Mouse (Mus musculus) adrenal gland, postnatal 0 days (tissue): ENCODE results near the gene Stat3. TPM values are rescaled to one million over a fixed set of nuclear protein-coding genes. Genes with fewer than 3 reads are reported as not detected.

ENCODE experiments used
- polyA plus RNA-seq: library from polyadenylated mRNA; unstranded; fragments of >200 nt; fragmentation: Nextera tagmentation; extraction: Ambion mirVana; gene quantifications from 2 replicates; pipeline ENCODE4 v1.2.1, GENCODE M21; 2015

Gene Stat3
- 43.6 and 44.0 TPM in 2 replicates for polyA plus RNA-seq

GRCm38 (mm10) chr11:100939512-100940151, at the start of gene Stat3:
Stat3 (minus strand) TSS chr11:100939540.

GRCm38 (mm10) chr11:100970557-100970937, 31.2 kb upstream of the Stat3 start, which contains the start of gene Cavin1:
Cavin1 (minus strand) TSS chr11:100970887.

GRCm38 (mm10) chr11:100858935-100859578, 80.3 kb downstream of the Stat3 start, which contains the start of gene Stat5a:
Stat5a (plus strand) TSS chr11:100859351.

GRCm38 (mm10) chr11:100850038-100850777, 89.1 kb downstream of the Stat3 start, which contains the start of gene Stat5b:
Stat5b (minus strand) TSS chr11:100850724.

Other genes starting within 250 kb of the Stat3 start
- 0.27 and 1.1 TPM in 2 replicates for gene Zfp385c, start 247.1 kb downstream of the Stat3 start, polyA plus RNA-seq
- gene Dhx58, start 235.3 kb downstream of the Stat3 start, polyA plus RNA-seq: 5.5 and 14.8 TPM in 2 replicates
- 28.4 and 39.7 TPM in 2 replicates for gene Kat2a, start 227.1 kb downstream of the Stat3 start, polyA plus RNA-seq
- 0.51 and 0.61 TPM in 2 replicates for gene Hspb9, start 225.7 kb downstream of the Stat3 start, polyA plus RNA-seq
- gene Rab5c, start 201.3 kb downstream of the Stat3 start, polyA plus RNA-seq: 34.3 and 39.6 TPM in 2 replicates
- 0.20 and 0.21 TPM in 2 replicates for gene Kcnh4, start 179.6 kb downstream of the Stat3 start, polyA plus RNA-seq
- not detected in 2 replicates for gene Hcrt, start 176.6 kb downstream of the Stat3 start, polyA plus RNA-seq
- 7.4 and 9.3 TPM in 2 replicates for gene Ghdc, start 168.6 kb downstream of the Stat3 start, polyA plus RNA-seq
- 17.9 and 25.7 TPM in 2 replicates for gene Stat5b, start 88.8 kb downstream of the Stat3 start, polyA plus RNA-seq
- gene Stat5a, start 80.2 kb downstream of the Stat3 start, polyA plus RNA-seq: 7.6 and 12.2 TPM in 2 replicates
- 298 and 326 TPM in 2 replicates for gene Cavin1, start 31.3 kb upstream of the Stat3 start, polyA plus RNA-seq
- 48.6 and 61.9 TPM in 2 replicates for gene Atp6v0a1, start 69.9 kb upstream of the Stat3 start, polyA plus RNA-seq
- 29.9 and 57.1 TPM in 2 replicates for gene Naglu, start 130.5 kb upstream of the Stat3 start, polyA plus RNA-seq
- gene Hsd17b1, start 138.9 kb upstream of the Stat3 start, polyA plus RNA-seq: 0.36 and 0.65 TPM in 2 replicates
- gene Coasy, start 143.0 kb upstream of the Stat3 start, polyA plus RNA-seq: 40.7 and 70.1 TPM in 2 replicates
- 33.9 and 46.5 TPM in 2 replicates for gene Mlx, start 147.7 kb upstream of the Stat3 start, polyA plus RNA-seq
- gene Psmc3ip, start 155.9 kb upstream of the Stat3 start, polyA plus RNA-seq: 13.6 and 15.3 TPM in 2 replicates
- gene Retreg3, start 180.4 kb upstream of the Stat3 start, polyA plus RNA-seq: 17.6 and 20.9 TPM in 2 replicates
- 34.1 and 45.0 TPM in 2 replicates for gene Tubg1, start 180.4 kb upstream of the Stat3 start, polyA plus RNA-seq
- 5.6 and 9.6 TPM in 2 replicates for gene Tubg2, start 216.4 kb upstream of the Stat3 start, polyA plus RNA-seq
- gene Cntnap1, start 231.0 kb upstream of the Stat3 start, polyA plus RNA-seq: 0.88 and 1.1 TPM in 2 replicates
- 14.7 and 16.6 TPM in 2 replicates for gene Plekhh3, start 231.8 kb upstream of the Stat3 start, polyA plus RNA-seq
- 0.06 and 0.28 TPM in 2 replicates for gene Ccr10, start 235.9 kb upstream of the Stat3 start, polyA plus RNA-seq